ENCODE assay signal across 8 mouse cellular contexts in the genomic region with DNA sequence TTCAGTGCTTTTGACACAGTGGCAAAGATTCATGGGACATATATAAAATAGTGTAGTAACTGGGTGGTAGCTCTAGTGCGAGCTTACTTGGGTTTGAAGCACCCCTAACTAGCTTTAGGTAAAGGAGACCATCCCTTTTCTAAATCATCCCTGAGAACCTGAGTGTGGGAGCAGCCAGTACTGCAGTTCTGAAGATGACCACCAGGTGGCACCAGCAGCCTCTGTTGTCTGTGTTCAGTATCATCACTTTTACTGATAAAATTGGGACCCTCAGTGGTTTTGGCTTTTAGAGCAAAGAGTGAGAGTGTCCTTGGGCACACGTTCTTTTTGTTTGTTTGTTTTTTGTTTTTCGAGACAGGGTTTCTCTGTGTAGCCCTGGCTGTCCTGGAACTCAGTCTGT. TPM values are rescaled to one million over a fixed set of nuclear protein-coding genes. Genes with fewer than 3 reads are reported as not detected.
A peak's percentile ranks its signal among the peaks of the same experiment; 100 is the strongest.
DNase-seq lines count a peak whose midpoint lies in the region; TF ChIP-seq lines count a peak whose summit lies in the region.

No protein-coding gene starts in this region.

- peak; percentile 92 to 94 for TF ChIP-seq CTCF in CH12.LX (conservative IDR thresholded peaks at IDR 0.05 in 1 of 2, IDR thresholded peaks at IDR 0.05 in 1 of 2; ENCODE audit: low read depth in 2 of 2, low read length in 2 of 2)

- no peaks in the 10 kb centered on the region for H3K27me3 ChIP-seq in CH12.LX (replicated peaks)
- H3K27me3 ChIP-seq in embryonic facial prominence, embryonic 10.5 days (replicated peaks; ENCODE audit: low read depth, poor library complexity, severe bottlenecking), result no peaks in the 10 kb centered on the region
- H3K27me3 ChIP-seq in megakaryocyte, embryonic 14.5 days (replicated peaks), result no peaks in the 10 kb centered on the region

- 0 out of 2 replicates have a peak overlapping the region, but pooled peaks have one; percentile 6 for H3K4me2 ChIP-seq in CH12.LX (ENCODE audit: insufficient read depth, low read depth, poor library complexity, severe bottlenecking)

- no peaks in the 10 kb centered on the region for H3K9me3 ChIP-seq in CH12.LX (replicated peaks; ENCODE audit: low read length)
- no peaks in the 10 kb centered on the region for H3K9me3 ChIP-seq in embryonic facial prominence, embryonic 10.5 days
- H3K9me3 ChIP-seq in megakaryocyte, embryonic 14.5 days, result no peaks in the 10 kb centered on the region

- H3K4me1 ChIP-seq in CH12.LX (ENCODE audit: control insufficient read depth in 1 of 2, insufficient read depth in 2 of 2), result peaks cover 0 to 16% of the 10 kb centered on the region in 2 experiments; a peak in 2 of 4 replicates
- H3K4me1 ChIP-seq in embryonic facial prominence, embryonic 10.5 days, result peaks cover 17% of the 10 kb centered on the region
- peaks cover 60% of the 10 kb centered on the region for H3K4me1 ChIP-seq in megakaryocyte, embryonic 14.5 days

- H3K79me2 ChIP-seq in CH12.LX (replicated peaks; ENCODE audit: control insufficient read depth, extremely low read depth, insufficient read depth, poor library complexity, severe bottlenecking), result no peaks in the 10 kb centered on the region

- peak; percentile 81 for DNase-seq in CH12.LX (ENCODE audit: extremely low read depth)
- peak; percentile 49 for DNase-seq in adrenal gland, adult 8-10 months
- peak; percentile 86 for DNase-seq in embryonic facial prominence, embryonic 10.5 days (ENCODE audit: low spot score)
- DNase-seq in heart, postnatal 36 days, result peak; percentile 82 to 91
- peak; percentile 78 to 98 for DNase-seq in layer of hippocampus, postnatal 25 days (ENCODE audit: extremely low spot score in 1 of 2, low spot score in 1 of 2)
- peak; percentile 69 for DNase-seq in right cerebral cortex, postnatal 25 days
- DNase-seq in yolk sac, embryonic 10.5 days (ENCODE audit: low spot score), result peak; percentile 56

- TF ChIP-seq EP300 in CH12.LX (IDR thresholded peaks at IDR 0.05; ENCODE audit: low read length), result no peak

- dilution Hi-C loops in CH12.LX (cut with MboI; ENCODE audit: extremely low pct_ligation_motif_present, extremely low pct_unique_long_range_greater_than_20kb, low sequenced_read_pairs), result no loop called here

- no peak overlapping the region for H3K4me3 ChIP-seq in CH12.LX (replicated peaks in 1 of 3; ENCODE audit: low read depth in 2 of 3, low read length in 2 of 3, poor library complexity in 1 of 3)
- no peak overlapping the region for H3K4me3 ChIP-seq in embryonic facial prominence, embryonic 10.5 days
- H3K4me3 ChIP-seq in megakaryocyte, embryonic 14.5 days (replicated peaks), result peak overlapping the region; percentile 52

- TF ChIP-seq RAD21 in CH12.LX (IDR thresholded peaks at IDR 0.05; ENCODE audit: low read depth, low read length), result peak; percentile 72

- TF ChIP-seq POLR2A in CH12.LX (IDR thresholded peaks at IDR 0.05; ENCODE audit: low read depth, low read length), result no peak

- no peak overlapping the region for H3K27ac ChIP-seq in CH12.LX (ENCODE audit: insufficient read depth, low read depth)
- no peak overlapping the region for H3K27ac ChIP-seq in embryonic facial prominence, embryonic 10.5 days (replicated peaks)

- H3K36me3 ChIP-seq in CH12.LX (replicated peaks in 1 of 2; ENCODE audit: control insufficient read depth in 1 of 2, insufficient read depth in 1 of 2, low read length in 1 of 2), result peaks cover 25 to 59% of the 10 kb centered on the region in 2 experiments
- peaks cover 53% of the 10 kb centered on the region for H3K36me3 ChIP-seq in embryonic facial prominence, embryonic 10.5 days (replicated peaks)
- peaks cover 62% of the 10 kb centered on the region for H3K36me3 ChIP-seq in megakaryocyte, embryonic 14.5 days (replicated peaks; ENCODE audit: low read length)

- in situ Hi-C loops in CH12.LX (cut with MboI; ENCODE audit: low pct_ligation_motif_present, low pct_unique_long_range_greater_than_20kb, low sequenced_read_pairs), result loop anchor here (10.0 kb wide), 1 partner anchor 123 kb away; a partner anchor contains a TSS

- WGBS in embryonic facial prominence, embryonic 10.5 days, result 12% methylated on average over 3 of the region's 3 CpGs

- no peak overlapping the region for H3K9ac ChIP-seq in CH12.LX (ENCODE audit: insufficient read depth, low read depth)

- intact Hi-C loops in heart, postnatal 36 days (cut with DNase I), result loop anchor here (1.0 to 5.0 kb wide), 3 partner anchors 39 to 361 kb away; no protein-coding TSS in a partner anchor

TF ChIP-seq in CH12.LX, 34 proteins besides CTCF, POLR2A, EP300 and RAD21:
- 0 out of 2 replicates have a peak, but pooled peaks have one; percentile 34 for TF ChIP-seq SIN3A (IDR thresholded peaks at IDR 0.05; ENCODE audit: low read length)
- TF ChIP-seq GABPA (IDR thresholded peaks at IDR 0.05; ENCODE audit: insufficient replicate concordance, low read depth, low read length), result no peak
- TF ChIP-seq ZC3H11A (IDR thresholded peaks at IDR 0.05; ENCODE audit: low read depth, low read length), result 0 out of 2 replicates have a peak, but pooled peaks have one; percentile 15
- TF ChIP-seq MAFK (IDR thresholded peaks at IDR 0.05; ENCODE audit: insufficient replicate concordance, low read length), result no peak
- TF ChIP-seq HCFC1 (IDR thresholded peaks at IDR 0.05; ENCODE audit: low read depth, low read length), result no peak
- no peak for TF ChIP-seq ZMIZ1 (IDR thresholded peaks at IDR 0.05; ENCODE audit: low read depth, low read length)
- TF ChIP-seq JUN (IDR thresholded peaks at IDR 0.05; ENCODE audit: insufficient read depth, low read depth, low read length), result no peak
- TF ChIP-seq SMC3 (IDR thresholded peaks at IDR 0.05; ENCODE audit: low read depth, low read length), result peak; percentile 82
- no peak for TF ChIP-seq MAZ (IDR thresholded peaks at IDR 0.05; ENCODE audit: low read depth, low read length)
- no peak for TF ChIP-seq UBTF (IDR thresholded peaks at IDR 0.05; ENCODE audit: low read depth, low read length)
- TF ChIP-seq IRF4 (IDR thresholded peaks at IDR 0.05; ENCODE audit: low read depth, low read length), result 0 out of 2 replicates have a peak, but pooled peaks have one; percentile 15

RNA-seq across cellular contexts. Expression of a gene that starts 1.9 kb away (rescaled TPM):
- total RNA-seq in CH12.LX (2012; rRNA removed) (10.3 and 11.7 TPM in 2 replicates), CH12.LX (2014; rRNA removed) (11.0 TPM in 2 replicates)
- 8.5 and 8.7 TPM in 2 replicates for polyA plus RNA-seq in CH12.LX (2012; ENCODE audit: insufficient read length, low read depth)
- total RNA-seq in adrenal gland, adult 8-10 months (2022), result 10 to 100 TPM; 14.9 to 18.5 (median 16.5) TPM
- 30.1 and 32.0 TPM in 2 replicates for polyA plus RNA-seq in embryonic facial prominence, embryonic 10.5 days (2016; fragmentation: Nextera tagmentation; extraction: Ambion mirVana)
- total RNA-seq in heart, postnatal 36 days (2021), result 1 to 10 TPM; 9.0 to 9.7 TPM
- total RNA-seq in layer of hippocampus, postnatal 25 days (2021), result 10 to 100 TPM; 26.0 to 26.7 TPM
- 11.6 and 13.8 TPM in 2 replicates for polyA plus RNA-seq in megakaryocyte, embryonic 14.5 days (2012; ENCODE audit: insufficient read depth, low replicate concordance)

RNA-seq across cellular contexts. Expression of a gene that starts 21.2 kb away (rescaled TPM):
- 29.9 and 41.0 TPM in 2 replicates for total RNA-seq in CH12.LX (2012; rRNA removed)
- total RNA-seq in CH12.LX (2014; rRNA removed), result 49.9 and 52.9 TPM in 2 replicates
- 38.2 and 41.6 TPM in 2 replicates for polyA plus RNA-seq in CH12.LX (2012; ENCODE audit: insufficient read length, low read depth)
- total RNA-seq in adrenal gland, adult 8-10 months (2022), result 10 to 100 TPM; 30.2 to 44.0 (median 35.5) TPM
- 52.6 and 53.6 TPM in 2 replicates for polyA plus RNA-seq in embryonic facial prominence, embryonic 10.5 days (2016; fragmentation: Nextera tagmentation; extraction: Ambion mirVana)
- 10 to 100 TPM; 12.5 TPM for total RNA-seq in heart, postnatal 36 days (2021)
- total RNA-seq in layer of hippocampus, postnatal 25 days (2021), result 10 to 100 TPM; 47.9 to 49.0 TPM
- polyA plus RNA-seq in megakaryocyte, embryonic 14.5 days (2012; ENCODE audit: insufficient read depth, low replicate concordance), result 12.6 and 59.7 TPM in 2 replicates

RNA-seq across cellular contexts. Expression of a gene that starts 28.1 kb away (rescaled TPM):
- 196 and 222 TPM in 2 replicates for total RNA-seq in CH12.LX (2012; rRNA removed)
- total RNA-seq in CH12.LX (2014; rRNA removed), result 88.1 and 88.2 TPM in 2 replicates
- 194 and 197 TPM in 2 replicates for polyA plus RNA-seq in CH12.LX (2012; ENCODE audit: insufficient read length, low read depth)
- 100 to 1,000 TPM; 177 to 220 (median 189) TPM for total RNA-seq in adrenal gland, adult 8-10 months (2022)
- 120 and 121 TPM in 2 replicates for polyA plus RNA-seq in embryonic facial prominence, embryonic 10.5 days (2016; fragmentation: Nextera tagmentation; extraction: Ambion mirVana)
- total RNA-seq in heart, postnatal 36 days (2021), result 10 to 100 TPM; 85.3 to 86.2 TPM
- 100 to 1,000 TPM; 132 to 143 TPM for total RNA-seq in layer of hippocampus, postnatal 25 days (2021)
- polyA plus RNA-seq in megakaryocyte, embryonic 14.5 days (2012; ENCODE audit: insufficient read depth, low replicate concordance), result 209 and 240 TPM in 2 replicates

RNA-seq across cellular contexts. Expression of a gene that starts 30.7 kb away (rescaled TPM):
- total RNA-seq in CH12.LX (2012; rRNA removed) (17.9 and 18.6 TPM in 2 replicates), CH12.LX (2014; rRNA removed) (9.2 and 9.4 TPM in 2 replicates)
- 22.0 and 22.4 TPM in 2 replicates for polyA plus RNA-seq in CH12.LX (2012; ENCODE audit: insufficient read length, low read depth)
- total RNA-seq in adrenal gland, adult 8-10 months (2022), result 100 to 1,000 TPM in 1 of 4 experiments, 10 to 100 TPM in 3; 47.1 to 102 (median 72.8) TPM
- polyA plus RNA-seq in embryonic facial prominence, embryonic 10.5 days (2016; fragmentation: Nextera tagmentation; extraction: Ambion mirVana), result 62.7 and 67.3 TPM in 2 replicates
- total RNA-seq in heart, postnatal 36 days (2021), result 10 to 100 TPM; 13.7 to 18.1 TPM
- 10 to 100 TPM; 66.4 to 87.5 TPM for total RNA-seq in layer of hippocampus, postnatal 25 days (2021)
- polyA plus RNA-seq in megakaryocyte, embryonic 14.5 days (2012; ENCODE audit: insufficient read depth, low replicate concordance), result 64.4 and 77.7 TPM in 2 replicates

RNA-seq across cellular contexts. Expression of a gene that starts 33.2 kb away (rescaled TPM):
- total RNA-seq in CH12.LX (2012; rRNA removed), result 36.1 and 46.3 TPM in 2 replicates
- 35.4 and 37.4 TPM in 2 replicates for total RNA-seq in CH12.LX (2014; rRNA removed)
- 99.8 and 103 TPM in 2 replicates for polyA plus RNA-seq in CH12.LX (2012; ENCODE audit: insufficient read length, low read depth)
- 10 to 100 TPM; 29.1 to 58.6 (median 48.5) TPM for total RNA-seq in adrenal gland, adult 8-10 months (2022)
- polyA plus RNA-seq in embryonic facial prominence, embryonic 10.5 days (2016; fragmentation: Nextera tagmentation; extraction: Ambion mirVana), result 44.7 and 47.4 TPM in 2 replicates
- total RNA-seq in heart, postnatal 36 days (2021), result 10 to 100 TPM; 21.4 to 23.2 TPM
- total RNA-seq in layer of hippocampus, postnatal 25 days (2021), result 10 to 100 TPM; 41.6 to 55.5 TPM
- 5.4 and 12.8 TPM in 2 replicates for polyA plus RNA-seq in megakaryocyte, embryonic 14.5 days (2012; ENCODE audit: insufficient read depth, low replicate concordance)
